Mouse (Mus musculus) adrenal gland, adult 8-10 months (tissue): ENCODE data around the gene Lclat1. TPM values are rescaled to one million over a fixed set of nuclear protein-coding genes. Genes with fewer than 3 reads are reported as not detected.

Experiments
- total RNA-seq, 4 experiments: library from RNA; stranded (reverse); gene quantifications; 2 replicates each; pipeline ENCODE4 v1.2.4; 2022

Lclat1 gene
- total RNA-seq, 4 experiments from 2014 or later, result 40.9 to 45.9 (median 42.3) TPM

Other genes starting within 250 kb of the Lclat1 start
- gene Lbh, start 189.7 kb upstream of the Lclat1 start, total RNA-seq, result 10 to 100 TPM; 28.5 to 45.1 (median 37.6) TPM